Mouse (Mus musculus): ENCODE measurements around the gene N4bp2l1. TPM values are rescaled to one million over a fixed set of nuclear protein-coding genes. Genes with fewer than 3 reads are reported as not detected.

The N4bp2l1 gene
- polyA plus RNA-seq, 2 experiments from 2014 or later, result 53.3 to 53.4 TPM

DNA sequence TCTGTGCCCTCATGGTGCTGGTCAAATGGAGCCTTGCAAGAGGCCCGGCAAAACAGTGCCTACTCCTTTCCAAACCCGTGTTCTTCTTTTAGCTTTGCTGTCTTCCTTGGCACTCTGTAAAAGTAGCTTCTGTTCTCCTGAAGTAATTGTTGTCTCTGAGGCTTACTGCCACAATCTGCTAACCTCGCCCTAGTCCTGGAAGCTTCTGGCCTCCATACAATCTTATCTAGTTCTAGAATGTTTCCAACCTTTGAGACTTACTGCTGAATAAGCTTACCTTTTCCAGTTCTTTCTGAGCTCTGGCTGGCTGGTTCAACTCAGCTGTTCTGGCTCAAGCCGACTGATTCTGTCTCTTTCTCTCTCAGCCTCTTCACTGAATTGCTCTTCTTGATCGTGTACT lies 35.2 kb downstream of the N4bp2l1 start:
- no peak for ATAC-seq

DNA sequence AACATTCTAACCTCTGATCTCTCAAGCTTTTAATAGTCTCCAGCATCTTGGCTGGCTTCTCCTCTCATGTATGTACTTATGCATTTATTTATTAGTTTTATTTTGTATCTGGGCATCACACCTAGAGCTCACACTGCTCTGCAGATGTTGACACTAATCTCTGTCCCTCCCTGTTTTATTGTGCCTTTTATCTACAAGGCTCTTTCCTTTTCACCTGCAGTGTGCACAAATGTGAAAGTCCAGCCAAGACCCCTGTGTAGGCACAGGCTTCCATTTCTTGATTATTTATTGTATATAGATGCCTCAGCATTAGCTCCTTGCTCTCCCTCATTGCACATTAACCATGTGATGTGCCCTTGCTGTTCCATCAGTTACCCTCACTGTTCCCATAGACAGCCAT lies 35.6 kb downstream of the N4bp2l1 start:
- no peak for ATAC-seq

DNA sequence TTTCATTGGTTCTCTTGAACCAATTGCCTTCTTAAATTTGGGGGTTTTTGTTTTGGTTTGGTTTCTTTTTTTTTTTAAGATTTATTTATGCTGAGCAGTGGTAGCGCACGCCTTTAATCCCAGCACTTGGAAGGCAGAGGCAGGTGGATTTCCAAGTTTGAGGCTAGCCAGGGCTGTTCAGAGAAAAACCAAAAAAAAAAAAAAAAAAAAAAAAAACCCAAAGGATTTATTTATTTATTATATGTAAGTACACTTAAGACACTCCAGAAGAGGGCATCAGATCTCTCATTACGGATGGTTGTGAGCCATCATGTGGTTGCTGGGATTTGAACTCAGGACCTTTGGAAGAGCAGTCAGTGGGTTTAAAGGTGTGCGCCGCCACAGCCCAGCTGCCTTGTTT lies 36.1 kb downstream of the N4bp2l1 start:
- no peak for ATAC-seq

DNA sequence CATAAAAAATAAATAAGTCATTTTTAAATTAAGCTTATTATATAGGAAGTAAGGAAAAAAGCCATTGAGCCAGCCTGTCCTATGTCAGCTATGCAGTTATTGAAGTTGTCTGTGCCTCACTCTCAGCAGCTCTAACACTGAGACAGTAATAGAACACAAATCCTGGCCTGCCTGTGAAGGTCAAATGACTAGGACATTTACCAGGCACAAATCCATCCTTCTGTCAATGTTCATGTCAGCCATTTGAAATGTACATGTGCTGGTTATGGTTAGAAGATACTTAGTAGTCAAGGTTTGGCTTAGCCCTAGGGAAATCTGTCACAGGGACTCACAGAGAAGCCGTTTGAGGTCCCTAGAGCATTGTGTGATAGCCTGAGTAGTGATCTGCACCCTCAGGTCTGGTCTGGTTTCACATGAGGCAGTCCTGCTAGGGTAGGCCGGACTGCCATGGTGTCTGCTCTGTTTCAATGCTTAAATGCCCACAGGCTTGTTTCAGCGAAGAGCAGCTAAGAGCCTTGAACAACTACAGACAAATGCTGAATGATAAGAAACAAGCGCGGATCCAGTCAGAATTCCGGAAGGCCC lies 37.4 kb downstream of the N4bp2l1 start:
- no peak for ATAC-seq

DNA sequence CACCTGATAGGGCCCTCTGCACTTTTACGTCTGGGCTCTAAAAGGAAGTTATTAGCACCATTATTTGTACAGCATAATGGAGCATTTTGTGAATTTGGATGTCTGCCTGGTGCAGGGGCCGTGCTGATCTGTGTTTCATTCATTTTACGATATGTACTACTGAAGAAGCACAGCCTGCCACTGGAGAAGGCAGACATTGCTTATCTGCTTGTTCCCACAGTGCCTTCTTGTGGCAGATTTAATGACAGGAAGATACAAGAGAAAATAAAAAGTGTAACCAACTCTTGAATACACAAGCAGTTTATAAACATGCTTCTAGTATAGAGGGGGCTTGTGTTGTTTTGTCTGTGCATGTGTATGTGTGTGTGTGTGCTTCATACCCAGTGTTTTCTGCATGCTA lies 45.4 kb downstream of the N4bp2l1 start:
- no peak for ATAC-seq

DNA sequence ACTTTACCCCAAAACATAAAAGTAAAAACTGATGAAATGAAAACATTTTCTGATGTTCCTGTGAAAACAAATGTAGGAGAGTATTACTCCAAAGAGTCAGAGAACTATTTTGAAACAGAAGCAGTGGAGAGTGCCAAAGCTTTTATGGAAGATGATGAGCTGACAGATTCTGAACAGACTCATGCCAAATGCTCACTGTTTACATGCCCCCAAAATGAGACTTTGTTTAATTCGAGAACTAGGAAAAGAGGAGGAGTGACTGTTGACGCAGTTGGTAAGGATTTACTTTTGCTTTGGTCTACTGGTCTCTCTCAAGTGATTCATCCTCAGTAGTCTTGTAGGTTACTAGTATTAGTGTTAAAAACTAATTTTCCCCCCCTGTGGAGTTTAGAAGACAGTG lies 53.8 kb downstream of the N4bp2l1 start:
- no peak for ATAC-seq

DNA sequence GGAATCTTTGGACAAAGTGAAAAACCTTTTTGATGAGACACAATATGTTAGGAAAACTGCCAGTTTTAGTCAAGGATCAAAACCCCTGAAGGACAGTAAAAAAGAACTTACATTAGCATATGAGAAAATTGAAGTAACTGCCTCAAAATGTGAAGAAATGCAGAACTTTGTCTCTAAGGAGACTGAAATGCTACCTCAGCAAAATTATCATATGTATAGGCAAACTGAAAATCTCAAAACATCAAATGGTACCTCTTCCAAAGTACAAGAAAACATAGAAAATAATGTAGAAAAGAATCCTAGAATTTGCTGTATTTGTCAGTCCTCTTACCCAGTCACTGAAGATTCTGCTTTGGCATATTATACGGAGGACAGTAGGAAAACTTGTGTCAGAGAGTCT lies 55.7 kb downstream of the N4bp2l1 start:
- ATAC-seq, result no peak

DNA sequence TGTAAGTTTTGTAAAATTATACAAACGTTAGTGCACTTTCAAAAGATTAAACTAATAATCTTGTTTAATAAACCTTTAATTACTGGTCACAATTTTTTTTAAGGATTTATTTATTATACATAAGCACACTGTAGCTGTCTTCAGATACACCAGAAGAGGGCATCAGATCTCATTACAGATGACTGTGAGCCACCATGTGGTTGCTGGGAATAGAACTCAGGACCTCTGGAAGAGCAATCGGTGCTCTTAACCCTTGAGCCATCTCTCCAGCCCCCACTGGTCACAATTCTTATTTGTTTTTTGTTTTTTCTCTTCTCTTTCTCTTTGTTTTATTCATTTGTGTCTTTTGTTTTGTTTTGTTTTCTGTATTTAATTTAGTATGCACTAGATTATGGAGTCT lies 71.7 kb downstream of the N4bp2l1 start:
- no peak for ATAC-seq

DNA sequence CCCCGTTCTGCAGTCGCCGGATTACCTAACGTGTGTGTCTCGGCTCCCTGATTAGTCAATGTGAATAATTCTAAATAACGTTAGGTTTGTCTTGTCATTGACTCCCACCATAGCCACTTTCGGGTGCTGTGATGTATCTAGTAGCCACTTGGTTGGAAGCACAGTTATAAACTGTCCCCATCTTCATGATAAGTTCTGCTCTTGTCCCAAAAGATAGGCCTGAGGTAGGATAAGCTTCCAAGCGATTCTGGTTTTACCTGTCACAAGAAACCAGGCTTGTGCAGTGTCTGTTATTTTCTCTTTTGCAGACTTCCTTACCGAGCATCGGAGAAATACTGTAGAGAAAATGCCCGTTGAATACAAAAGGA lies 74.1 kb downstream of the N4bp2l1 start:
- ATAC-seq, result peak; percentile 13

DNA sequence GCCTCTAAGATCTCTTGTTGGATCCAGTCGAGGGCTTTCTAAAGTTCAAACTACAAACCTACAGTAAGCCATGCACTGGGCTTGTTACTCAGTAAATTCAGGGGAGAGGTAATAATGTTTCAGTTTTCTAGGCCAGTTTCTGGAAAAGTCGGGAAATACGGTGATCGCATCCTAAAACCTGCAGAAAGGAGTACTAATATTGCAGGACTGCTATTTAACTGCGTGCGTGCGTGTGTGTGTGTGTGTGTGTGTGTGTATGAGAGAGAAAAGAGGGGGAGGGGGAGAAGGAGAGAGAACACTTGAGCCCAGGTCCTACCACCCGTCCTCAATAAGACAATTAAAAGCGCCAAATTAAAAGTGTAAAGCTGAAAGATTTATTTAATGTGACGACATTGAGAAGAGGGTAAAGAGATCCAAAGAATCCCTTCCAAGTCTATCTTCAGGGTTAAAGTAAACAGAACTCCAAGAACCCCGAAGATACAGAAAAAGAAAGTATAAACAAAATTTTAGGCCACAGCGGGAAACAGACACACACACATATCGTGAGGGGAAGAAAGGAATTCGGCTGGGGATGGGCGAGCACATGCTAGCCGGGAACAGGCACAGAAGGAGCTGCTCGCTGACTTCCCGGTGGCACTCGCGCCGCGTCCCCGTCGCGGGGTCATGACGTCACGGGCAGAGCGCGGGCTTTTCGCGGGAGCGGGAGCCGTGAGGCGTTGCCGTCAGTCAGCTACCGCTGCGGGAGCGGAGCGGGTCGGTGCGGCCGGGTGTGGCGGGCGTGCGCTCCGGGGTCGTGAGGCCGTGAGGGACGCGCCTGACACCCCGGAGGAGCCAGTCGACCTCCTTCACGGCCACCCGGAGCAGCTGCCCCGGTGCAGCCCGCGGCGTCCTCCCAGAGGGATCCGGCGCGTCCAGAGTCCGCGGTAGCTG lies 74.8 kb downstream of the N4bp2l1 start, which contains the start of gene Brca2:
Gene Brca2, plus strand, starts transcription at position 694 of the 930 bp plus-strand sequence.
- peak; percentile 92 for ATAC-seq

Other genes with a start within 250 kb of the N4bp2l1 start
- gene Zar1l, start 79.0 kb downstream of the N4bp2l1 start, polyA plus RNA-seq (2017; shearing (Covaris generic)), result not detected
- gene Brca2, start 74.6 kb downstream of the N4bp2l1 start, polyA plus RNA-seq (2017; shearing (Covaris generic)), result 1 to 10 TPM; 8.6 to 9.4 TPM
- 10 to 100 TPM; 51.6 to 75.1 TPM for gene N4bp2l2, start 69.0 kb upstream of the N4bp2l1 start, polyA plus RNA-seq (2017; shearing (Covaris generic))
- 10 to 100 TPM; 22.1 to 22.9 TPM for gene Pds5b, start 76.6 kb upstream of the N4bp2l1 start, polyA plus RNA-seq (2017; shearing (Covaris generic))